Mouse (Mus musculus) layer of hippocampus, adult 2 months (tissue): ENCODE measurements around the gene Hspa12a. TPM values are rescaled to one million over a fixed set of nuclear protein-coding genes. Genes with fewer than 3 reads are reported as not detected.

Experiments
- DNase-seq, 2 experiments: peaks; one replicate each; pipeline ENCODE4 v3.0.0; 2022; ENCODE audit warnings: low spot score in 2 of 2
- H3K27ac ChIP-seq: fragments of 200-600 bp; 2 replicates; pipeline ENCODE4 v1.8.1; 2022
- H3K4me3 ChIP-seq: fragments of 200-600 bp; 2 replicates; pipeline ENCODE4 v1.8.1; 2022; ENCODE audit warnings: mild to moderate bottlenecking
- CTCF ChIP-seq: fragments of 200-600 bp; conservative IDR thresholded peaks from 2 replicates; pipeline ENCODE4 v1.8.1; 2022; ENCODE audit warnings: antibody characterized with exemption, mild to moderate bottlenecking, moderate library complexity
- total RNA-seq, 2 experiments: library from RNA; stranded (reverse); gene quantifications; 2 replicates each; pipeline ENCODE4 v1.2.3; 2021

Hspa12a gene
- total RNA-seq, 2 experiments from 2014 or later = 239 to 246 TPM

GRCm38 (mm10) chr19:58866651-58867050, 76.8 kb downstream of the Hspa12a start:
- no peak for TF ChIP-seq CTCF
- no peak overlapping the region for H3K27ac ChIP-seq
- DNase-seq = no peak
- no peak overlapping the region for H3K4me3 ChIP-seq

- Histone ChIP-seq H3K4me3 (no peak overlapping the region), H3K27ac (no peak overlapping the region)
- DNase-seq = no peak
- no peak for TF ChIP-seq CTCF
Observed at GRCm38 (mm10) chr19:58865224-58865623, 78.2 kb downstream of the Hspa12a start.

GRCm38 (mm10) chr19:58864006-58864573, 79.4 kb downstream of the Hspa12a start:
- no peak for DNase-seq
- no peak for TF ChIP-seq CTCF
- Histone ChIP-seq H3K27ac (no peak overlapping the region), H3K4me3 (no peak overlapping the region)

GRCm38 (mm10) chr19:58861174-58861760, 82.2 kb downstream of the Hspa12a start:
- no peak for DNase-seq
- no peak for TF ChIP-seq CTCF
- Histone ChIP-seq H3K27ac (peak overlapping the region; percentile 92; the same call in 1 of the 2 replicates), H3K4me3 (peak overlapping the region; percentile 68)

- DNase-seq = peak; percentile 88 to 90
- TF ChIP-seq CTCF = peak; percentile 30
- H3K27ac ChIP-seq = peak overlapping the region; percentile 92
- peak overlapping the region; percentile 68 for H3K4me3 ChIP-seq
Observed at GRCm38 (mm10) chr19:58860255-58861173, 82.9 kb downstream of the Hspa12a start.

- Histone ChIP-seq H3K4me3 (peak overlapping the region; percentile 68), H3K27ac (peak overlapping the region; percentile 92)
- no peak for TF ChIP-seq CTCF
- no peak for DNase-seq
Observed at GRCm38 (mm10) chr19:58859831-58860254, 83.6 kb downstream of the Hspa12a start.

GRCm38 (mm10) chr19:58859357-58859756, 84.1 kb downstream of the Hspa12a start:
- H3K4me3 ChIP-seq = peak overlapping the region; percentile 68
- peak overlapping the region; percentile 84 for H3K27ac ChIP-seq
- no peak for TF ChIP-seq CTCF
- no peak for DNase-seq

GRCm38 (mm10) chr19:58856129-58856855, 87.2 kb downstream of the Hspa12a start:
- DNase-seq = peak in 1 of 2 experiments; percentile 22
- TF ChIP-seq CTCF = no peak
- peak overlapping the region; percentile 7; the same call in 1 of the 2 replicates for H3K4me3 ChIP-seq
- H3K27ac ChIP-seq = peak overlapping the region; percentile 24; the same call in 1 of the 2 replicates

GRCm38 (mm10) chr19:58854899-58855298, 88.6 kb downstream of the Hspa12a start:
- TF ChIP-seq CTCF = no peak
- DNase-seq = no peak
- no peak overlapping the region for H3K4me3 ChIP-seq
- H3K27ac ChIP-seq = 0 out of 2 replicates have a peak overlapping the region, but pooled peaks have one; percentile 23

- DNase-seq = no peak
- no peak for TF ChIP-seq CTCF
- Histone ChIP-seq H3K4me3 (no peak overlapping the region), H3K27ac (peak overlapping the region; percentile 46; the same call in 1 of the 2 replicates)
Observed at GRCm38 (mm10) chr19:58853036-58853735, 90.3 kb downstream of the Hspa12a start.

- DNase-seq = no peak
- no peak for TF ChIP-seq CTCF
- H3K27ac ChIP-seq = no peak overlapping the region
- H3K4me3 ChIP-seq = no peak overlapping the region
Observed at GRCm38 (mm10) chr19:58850719-58851466, 92.6 kb downstream of the Hspa12a start.
